Mouse (Mus musculus) stomach, postnatal 0 days (tissue): Measurements from ENCODE around the gene Prrg2.

Source experiments
- CTCF ChIP-seq: IDR thresholded peaks from 2 replicates; pipeline ENCODE4 v1.5.1; 2016; ENCODE audit warnings: antibody characterized with exemption, low read depth, mild to moderate bottlenecking, moderate library complexity
- EP300 ChIP-seq: optimal IDR thresholded peaks from 2 replicates; pipeline ENCODE3; 2016; ENCODE audit warnings: antibody characterized with exemption

DNA sequence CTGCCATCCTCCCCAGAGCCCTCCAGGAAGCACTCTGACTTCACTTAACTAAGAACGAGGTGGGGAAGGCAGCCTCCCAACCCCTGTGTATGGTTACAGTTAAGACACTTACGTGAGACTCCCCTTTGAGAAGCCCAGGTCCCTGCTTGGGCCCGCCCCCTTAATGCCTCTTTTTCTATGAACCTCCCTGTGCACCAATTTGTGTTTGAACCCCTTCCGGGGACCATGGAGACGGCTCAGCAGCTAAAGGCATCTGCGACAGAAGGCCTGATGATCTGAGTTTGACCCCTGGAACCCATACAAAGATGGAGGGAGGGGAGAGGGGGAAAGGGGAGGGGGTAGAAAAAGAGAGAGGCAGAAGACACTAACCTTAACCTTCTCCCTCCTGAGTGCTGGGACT, 44.0 kb upstream of the Prrg2 start:
- no peak for TF ChIP-seq CTCF
- TF ChIP-seq EP300, result no peak
